Mouse (Mus musculus) liver, embryonic 14.5 days (tissue): Measurements from ENCODE around the gene Olfr212. TPM values are rescaled to one million over a fixed set of nuclear protein-coding genes. Genes with fewer than 3 reads are reported as not detected.
"Not testable (repeated sequence)": the region's sequence is repeated elsewhere in the genome, so short reads cannot be mapped to it uniquely, and the experiment has no call there.

Experiments
- ATAC-seq: fragments of 200-750 bp; cut with Nextera tagmentation; 2 replicates; pipeline ENCODE4 v1.8.0; 2017; ENCODE audit warnings: moderate number of reproducible peaks, mild to moderate bottlenecking, moderate library complexity; ENCODE audit not compliant: insufficient read depth
- DNase-seq, 3 experiments: peaks; one replicate each; pipeline ENCODE4 v3.0.0-alpha.2; 2012 to 2013; ENCODE audit warnings: low read depth in 3 of 3, low spot score in 3 of 3
- H3K27ac ChIP-seq: fragments of 300-500 bp; sonication (generic); 2 replicates; pipeline ENCODE4 v1.5.1; 2014; ENCODE audit warnings: moderate library complexity, mild to moderate bottlenecking, control low read depth, inconsistent platforms
- H3K27me3 ChIP-seq: fragments of 300-500 bp; sonication (generic); 2 replicates; pipeline ENCODE4 v1.6.1; 2014; ENCODE audit warnings: mild to moderate bottlenecking, low read length, moderate library complexity; ENCODE audit not compliant: control insufficient read depth, insufficient read depth
- H3K36me3 ChIP-seq: fragments of 300-500 bp; sonication (generic); replicated peaks from 2 replicates; pipeline ENCODE4 v1.6.1; 2014; ENCODE audit warnings: low read depth; ENCODE audit not compliant: control insufficient read depth, insufficient read depth
- H3K4me1 ChIP-seq, 2 experiments: fragments of 200-500 bp in 1 of 2; fragments of 300-500 bp in 1 of 2; sonication (generic) in 1 of 2; replicated peaks; 2 replicates each; pipeline ENCODE4 v1.6.1; 2012 to 2014; ENCODE audit warnings: antibody characterized with exemption in 1 of 2, inconsistent platforms in 1 of 2, low read length in 1 of 2; ENCODE audit not compliant: control insufficient read depth in 2 of 2, insufficient read depth in 2 of 2
- H3K4me2 ChIP-seq: fragments of 300-500 bp; sonication (generic); 2 replicates; pipeline ENCODE4 v1.6.1; 2014; ENCODE audit warnings: low read depth, mild to moderate bottlenecking, control low read depth, moderate library complexity
- H3K4me3 ChIP-seq, 2 experiments: fragments of 200-500 bp in 1 of 2; fragments of 300-500 bp in 1 of 2; sonication (generic) in 1 of 2; 2 replicates each; pipeline ENCODE4 v1.5.1; 2012 to 2014; ENCODE audit warnings: low read depth in 2 of 2, low read length in 2 of 2, mild to moderate bottlenecking in 2 of 2, control low read depth in 1 of 2, inconsistent platforms in 1 of 2, moderate library complexity in 1 of 2; ENCODE audit not compliant: insufficient read depth in 1 of 2
- H3K9ac ChIP-seq: fragments of 300-500 bp; sonication (generic); replicated peaks from 2 replicates; pipeline ENCODE4 v1.6.1; 2014; ENCODE audit warnings: mild to moderate bottlenecking, control low read depth, moderate library complexity
- H3K9me3 ChIP-seq: fragments of 300-500 bp; sonication (generic); 2 replicates; pipeline ENCODE4 v1.6.1; 2016; ENCODE audit warnings: low read length, mixed read lengths; ENCODE audit not compliant: control insufficient read depth
- CTCF ChIP-seq: IDR thresholded peaks from 2 replicates; pipeline ENCODE4 v1.5.1; 2016; ENCODE audit warnings: antibody characterized with exemption, low read depth, control low read depth
- EP300 ChIP-seq: IDR thresholded peaks from 2 replicates; pipeline ENCODE4 v1.6.1; 2016; ENCODE audit warnings: antibody characterized with exemption, low read depth
- WGBS: fragments of 180-500 bp; shearing (Covaris S2); extraction: QIAGEN DNeasy Blood & Tissue Kit; methylation state at CpG from one replicate; pipeline ENCODE4 v1.1.7; 2014; ENCODE audit not compliant: insufficient replicate concordance; 5-methylcytosine and 5-hydroxymethylcytosine counted together
- polyA plus RNA-seq, 2 experiments: library from polyadenylated mRNA; depleted of rRNA in 1 of 2; stranded (reverse) in 1 of 2; unstranded in 1 of 2; fragments of >200 nt; fragmentation: Nextera tagmentation in 1 of 2; extraction: Ambion mirVana in 1 of 2; gene quantifications; 2 replicates each; pipeline versions ENCODE4 v1.2.1 to v1.2.3; 2012 to 2014

The Olfr212 gene
- polyA plus RNA-seq, 2 experiments = 0.01 TPM; not detected in 1

DNA sequence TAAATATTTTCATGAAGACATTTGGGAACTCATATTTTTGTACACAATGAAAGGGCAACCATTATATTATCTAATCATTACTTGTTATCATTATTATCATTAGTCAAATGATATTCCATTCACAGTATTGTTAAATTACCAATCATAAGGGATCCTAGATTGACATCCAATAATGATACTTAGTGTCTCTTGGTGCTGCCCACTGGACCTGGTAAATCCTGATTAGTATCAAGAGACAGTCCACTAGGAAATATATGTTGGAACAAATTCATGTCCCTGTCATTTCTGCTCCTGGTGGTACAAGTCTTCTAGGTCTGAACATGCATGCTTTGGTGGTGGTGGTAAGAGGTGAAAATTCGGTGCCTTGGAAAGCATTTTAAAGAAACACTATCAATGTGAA, 31.8 kb downstream of the Olfr212 start, which contains the start of gene Olfr213:
TSS of gene Olfr213 (plus strand) at position 301 of the 400 bp plus-strand sequence.
- Histone ChIP-seq H3K9ac (no peak within 1 kb of the TSS), H3K4me2 (no peak within 1 kb of the TSS), H3K9me3 (no peaks in the 10 kb centered on the region), H3K27me3 (no peaks in the 10 kb centered on the region), H3K36me3 (no peaks in the 10 kb centered on the region), H3K4me1 (no peaks in the 10 kb centered on the region), H3K27ac (no peak within 1 kb of the TSS), H3K4me3 (no peak within 1 kb of the TSS)
- ATAC-seq (no peak), DNase-seq (no peak)
- WGBS = 39% methylated on average over 1 of the region's 1 CpGs
- TF ChIP-seq CTCF (no peak), EP300 (no peak)

DNA sequence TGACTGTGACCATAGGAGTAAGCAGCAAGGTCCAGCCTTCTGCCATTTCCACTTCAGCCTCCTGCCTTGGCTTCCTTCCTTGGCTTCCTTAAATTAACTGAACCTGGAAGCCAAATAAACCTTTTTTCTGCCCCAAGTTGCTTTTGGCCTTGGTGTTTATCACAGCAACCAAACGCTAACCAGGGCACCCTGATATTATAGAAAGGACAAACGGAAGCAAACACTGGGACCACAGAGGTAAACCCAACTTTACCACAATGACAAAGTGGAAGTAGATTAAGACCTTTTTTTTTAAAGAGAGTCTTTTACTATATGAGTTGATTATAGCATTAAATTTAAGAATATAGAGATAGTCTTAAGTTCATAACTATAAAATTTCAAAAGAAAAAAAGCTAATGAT, 36.2 kb downstream of the Olfr212 start:
- Histone ChIP-seq H3K4me1 (no peaks in the 10 kb centered on the region), H3K4me3 (no peak overlapping the region), H3K27ac (no peak overlapping the region), H3K27me3 (no peaks in the 10 kb centered on the region), H3K9ac (no peak overlapping the region), H3K36me3 (no peaks in the 10 kb centered on the region), H3K9me3 (no peaks in the 10 kb centered on the region), H3K4me2 (no peak overlapping the region)
- no peak for DNase-seq
- no peak for ATAC-seq
- WGBS = 34% methylated on average over 2 of the region's 2 CpGs
- TF ChIP-seq CTCF (no peak), EP300 (no peak)

DNA sequence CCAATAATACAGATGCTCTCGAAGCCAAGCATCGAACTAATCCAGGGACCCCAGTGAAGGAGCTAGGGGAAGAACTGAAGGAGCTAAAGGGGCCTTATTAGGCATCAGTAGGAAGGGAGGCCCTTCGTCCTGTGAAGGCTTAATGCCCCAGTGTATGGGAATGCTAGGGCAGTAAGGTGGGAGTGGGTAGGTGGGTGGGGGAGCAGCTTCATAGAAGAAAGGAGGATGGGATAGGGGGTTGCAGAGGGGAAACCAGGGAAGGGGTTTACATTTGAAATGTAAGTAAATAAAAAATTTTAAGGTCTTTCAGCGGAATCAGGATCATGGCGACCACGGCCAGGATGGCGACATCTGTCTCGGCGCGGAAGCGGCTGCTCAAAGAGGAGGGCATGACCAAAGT, 44.5 kb downstream of the Olfr212 start, which contains the start of gene Gm5580:
TSS of gene Gm5580 (plus strand) at position 301 of the 400 bp plus-strand sequence.
- 85% methylated on average over 11 of the region's 11 CpGs for WGBS
- not testable (repeated sequence) for H3K27me3 ChIP-seq, H3K4me1 ChIP-seq, H3K9ac ChIP-seq, H3K27ac ChIP-seq, ATAC-seq, H3K36me3 ChIP-seq, H3K4me2 ChIP-seq, H3K4me3 ChIP-seq, DNase-seq, H3K9me3 ChIP-seq

DNA sequence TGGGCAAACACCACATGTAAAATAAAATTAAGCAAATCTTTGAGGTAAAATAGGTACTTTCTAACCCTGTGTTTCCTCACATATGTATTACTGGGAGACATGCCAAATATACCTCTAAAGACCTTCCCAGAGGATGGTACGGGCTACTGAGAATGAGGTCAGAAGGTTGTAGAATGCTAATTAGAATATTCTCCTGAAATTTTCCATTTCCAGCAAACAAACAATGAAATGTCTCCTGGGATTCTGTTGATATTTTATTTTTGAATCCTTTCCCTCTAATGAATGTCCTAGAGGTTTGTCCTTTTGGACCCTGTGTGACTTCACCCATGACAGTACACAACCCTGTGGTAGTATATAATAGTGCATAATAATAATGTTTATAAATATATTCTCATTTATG, 47.6 kb downstream of the Olfr212 start, which contains the start of gene Olfr214:
TSS of gene Olfr214 (plus strand) at position 301 of the 400 bp plus-strand sequence.
- no peak within 1 kb of the TSS for H3K27ac ChIP-seq
- DNase-seq (no peak), ATAC-seq (no peak)
- no peaks in the 10 kb centered on the region for H3K9me3 ChIP-seq
- no peak within 1 kb of the TSS for H3K4me3 ChIP-seq
- H3K4me1 ChIP-seq = no peaks in the 10 kb centered on the region
- TF ChIP-seq EP300 (no peak), CTCF (no peak)
- no peaks in the 10 kb centered on the region for H3K36me3 ChIP-seq
- H3K9ac ChIP-seq = no peak within 1 kb of the TSS
- WGBS = 61% methylated on average over 1 of the region's 1 CpGs
- H3K4me2 ChIP-seq = no peak within 1 kb of the TSS
- no peaks in the 10 kb centered on the region for H3K27me3 ChIP-seq

DNA sequence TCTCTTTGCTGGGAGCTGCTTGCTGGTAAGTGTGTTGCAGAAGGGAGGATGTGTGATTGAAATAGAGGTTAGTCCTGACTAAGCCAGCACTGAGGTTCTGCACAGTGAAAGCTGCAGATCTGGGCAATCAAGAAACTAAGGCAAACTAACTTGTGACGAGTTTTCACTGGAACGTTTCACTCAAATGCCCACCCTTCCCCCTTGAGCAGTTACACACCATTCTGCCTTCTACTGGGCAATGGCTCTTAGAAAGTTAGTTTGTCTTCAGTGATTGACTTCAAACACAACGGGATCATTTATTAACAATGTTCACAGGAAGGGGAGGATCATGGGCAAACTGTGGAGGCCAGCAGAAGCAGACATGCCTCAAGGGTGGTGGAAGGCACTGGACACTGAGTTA, 48.6 kb downstream of the Olfr212 start:
- 38% methylated on average over 3 of the region's 3 CpGs for WGBS
- Histone ChIP-seq H3K4me1 (no peaks in the 10 kb centered on the region), H3K9me3 (no peaks in the 10 kb centered on the region), H3K9ac (no peak overlapping the region), H3K4me2 (no peak overlapping the region), H3K27me3 (no peaks in the 10 kb centered on the region), H3K27ac (no peak overlapping the region), H3K4me3 (no peak overlapping the region), H3K36me3 (no peaks in the 10 kb centered on the region)
- DNase-seq (no peak), ATAC-seq (no peak)
- TF ChIP-seq CTCF = no peak
- TF ChIP-seq EP300 = no peak

Other genes starting within 250 kb of the Olfr212 start
- gene Zfand4, start 242.3 kb upstream of the Olfr212 start, polyA plus RNA-seq (2012; rRNA removed) = 2.3 and 3.2 TPM in 2 replicates
- gene Zfand4, start 242.3 kb upstream of the Olfr212 start, polyA plus RNA-seq (2014; fragmentation: Nextera tagmentation; extraction: Ambion mirVana) = 4.4 and 6.3 TPM in 2 replicates
- gene March8, start 168.5 kb upstream of the Olfr212 start, polyA plus RNA-seq (2012; rRNA removed) = 82.4 and 96.1 TPM in 2 replicates
- 80.1 and 89.8 TPM in 2 replicates for gene March8, start 168.5 kb upstream of the Olfr212 start, polyA plus RNA-seq (2014; fragmentation: Nextera tagmentation; extraction: Ambion mirVana)
- 0.81 and 1.6 TPM in 2 replicates for gene Alox5, start 45.3 kb upstream of the Olfr212 start, polyA plus RNA-seq (2012; rRNA removed)
- 1.8 and 2.4 TPM in 2 replicates for gene Alox5, start 45.3 kb upstream of the Olfr212 start, polyA plus RNA-seq (2014; fragmentation: Nextera tagmentation; extraction: Ambion mirVana)
- not detected in 2 replicates for gene Olfr211, start 17.4 kb upstream of the Olfr212 start, polyA plus RNA-seq (2012; rRNA removed)
- gene Olfr211, start 17.4 kb upstream of the Olfr212 start, polyA plus RNA-seq (2014; fragmentation: Nextera tagmentation; extraction: Ambion mirVana) = not detected in 2 replicates
- gene Olfr213, start 31.9 kb downstream of the Olfr212 start, polyA plus RNA-seq (2012; rRNA removed) = not detected in 2 replicates
- not detected in 2 replicates for gene Olfr213, start 31.9 kb downstream of the Olfr212 start, polyA plus RNA-seq (2014; fragmentation: Nextera tagmentation; extraction: Ambion mirVana)
- gene Gm5580, start 44.6 kb downstream of the Olfr212 start, polyA plus RNA-seq (2012; rRNA removed) = 0.04 TPM in 1 of 2 replicates, not detected in the other
- gene Gm5580, start 44.6 kb downstream of the Olfr212 start, polyA plus RNA-seq (2014; fragmentation: Nextera tagmentation; extraction: Ambion mirVana) = 0.19 and 0.21 TPM in 2 replicates
- gene Olfr214, start 47.7 kb downstream of the Olfr212 start, polyA plus RNA-seq (2012; rRNA removed) = not detected in 2 replicates
- gene Olfr214, start 47.7 kb downstream of the Olfr212 start, polyA plus RNA-seq (2014; fragmentation: Nextera tagmentation; extraction: Ambion mirVana) = not detected in 2 replicates
- gene Olfr215, start 77.7 kb downstream of the Olfr212 start, polyA plus RNA-seq (2012; rRNA removed) = not detected in 2 replicates
- not detected in 2 replicates for gene Olfr215, start 77.7 kb downstream of the Olfr212 start, polyA plus RNA-seq (2014; fragmentation: Nextera tagmentation; extraction: Ambion mirVana)
- 9.0 and 10.9 TPM in 2 replicates for gene Zfp422, start 122.5 kb downstream of the Olfr212 start, polyA plus RNA-seq (2012; rRNA removed)
- 21.2 TPM in 2 replicates for gene Zfp422, start 122.5 kb downstream of the Olfr212 start, polyA plus RNA-seq (2014; fragmentation: Nextera tagmentation; extraction: Ambion mirVana)
- 3.3 and 14.3 TPM in 2 replicates for gene Depp1, start 144.1 kb downstream of the Olfr212 start, polyA plus RNA-seq (2012; rRNA removed)
- 6.3 and 9.4 TPM in 2 replicates for gene Depp1, start 144.1 kb downstream of the Olfr212 start, polyA plus RNA-seq (2014; fragmentation: Nextera tagmentation; extraction: Ambion mirVana)
- gene Rassf4, start 167.4 kb downstream of the Olfr212 start, polyA plus RNA-seq (2012; rRNA removed) = 1.5 and 1.9 TPM in 2 replicates
- gene Rassf4, start 167.4 kb downstream of the Olfr212 start, polyA plus RNA-seq (2014; fragmentation: Nextera tagmentation; extraction: Ambion mirVana) = 5.7 and 6.7 TPM in 2 replicates
- gene Tmem72, start 210.4 kb downstream of the Olfr212 start, polyA plus RNA-seq (2012; rRNA removed) = under 0.01 and 0.01 TPM in 2 replicates
- under 0.01 TPM in 1 of 2 replicates, not detected in the other for gene Tmem72, start 210.4 kb downstream of the Olfr212 start, polyA plus RNA-seq (2014; fragmentation: Nextera tagmentation; extraction: Ambion mirVana)